ENCODE assay signal across 11 mouse cellular contexts in the genomic region with DNA sequence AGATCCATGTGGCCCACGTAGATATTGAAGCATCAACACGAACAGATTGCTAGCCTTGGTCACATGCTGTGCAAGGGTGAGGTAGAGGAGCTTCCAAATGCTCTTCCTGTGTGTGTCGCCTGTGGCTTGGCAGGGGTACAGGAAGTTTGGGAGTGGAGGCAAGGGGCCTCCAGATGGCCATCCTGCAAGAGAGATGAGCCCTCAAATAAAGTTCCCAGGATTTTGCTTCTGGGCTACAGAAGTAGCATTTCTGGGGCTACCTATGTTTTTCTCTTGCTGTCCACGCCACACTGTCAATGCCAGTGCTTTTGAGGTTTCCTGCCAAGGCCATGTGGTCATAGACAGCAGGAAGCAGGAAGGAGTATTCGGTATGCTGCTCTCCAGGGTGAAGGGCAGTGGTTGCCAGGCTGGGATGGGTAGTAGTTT. TPM values are rescaled to one million over a fixed set of nuclear protein-coding genes. Genes with fewer than 3 reads are reported as not detected.
A peak's percentile ranks its signal among the peaks of the same experiment; 100 is the strongest.
DNase-seq lines count a peak whose midpoint lies in the region; ATAC-seq lines count a peak whose summit lies in the region.
"Had no signal": no experiment of that assay in that cellular context is flagged by ENCODE, and none has a peak within 500 bp of the region (broad histone marks: within the 10 kb centered on the region; RNA-seq: fewer than 3 reads in every experiment).

No protein-coding gene starts in this region.

- peak; percentile 50 to 59 for DNase-seq in heart, adult 18-20 months
- DNase-seq in 3T3-L1 (ENCODE audit: low read depth, low spot score), result peak; percentile 61
- peak; percentile 53 to 62 for DNase-seq in adrenal gland, postnatal 36 days
- DNase-seq in testis, postnatal 10 days (ENCODE audit: low spot score), result no peak
- no peak for DNase-seq in midbrain, embryonic 11.5 days (ENCODE audit: low spot score, missing footprints)
- DNase-seq in urinary bladder, adult 2 months (ENCODE audit: low spot score), result no peak
- DNase-seq: kidney, adult 8-10 months had no signal

- H3K4me1 ChIP-seq in heart, embryonic 12.5 days (replicated peaks), result peaks cover 62% of the 10 kb centered on the region
- no peaks in the 10 kb centered on the region for H3K4me1 ChIP-seq in midbrain, embryonic 11.5 days (ENCODE audit: control insufficient read depth, insufficient read depth, low read length)

- H3K36me3 ChIP-seq in heart, embryonic 12.5 days, result peaks cover 5% of the 10 kb centered on the region; the same call in 1 of the 2 replicates
- no peaks in the 10 kb centered on the region for H3K36me3 ChIP-seq in midbrain, embryonic 11.5 days (ENCODE audit: control insufficient read depth, insufficient read depth, low read length)
- H3K36me3 ChIP-seq: lung, embryonic 15.5 days had no signal

- 72% methylated on average over 5 of the region's 5 CpGs for WGBS in heart, embryonic 12.5 days
- WGBS in midbrain, embryonic 11.5 days, result 78% methylated on average over 5 of the region's 5 CpGs

- ATAC-seq in heart, embryonic 12.5 days (ENCODE audit: insufficient number of reproducible peaks, low FRiP score), result no peak
- peak; percentile 74 for ATAC-seq in common myeloid progenitor, adult 5-6 weeks (replicated peaks; ENCODE audit: low read depth, poor library complexity, severe bottlenecking)
- ATAC-seq in midbrain, embryonic 11.5 days (ENCODE audit: low FRiP score), result no peak

- H3K9ac ChIP-seq in heart, embryonic 12.5 days, result no peak overlapping the region
- no peak overlapping the region for H3K9ac ChIP-seq in midbrain, embryonic 11.5 days (ENCODE audit: low read length)
- H3K9ac ChIP-seq: embryonic facial prominence, embryonic 13.5 days; lung, embryonic 15.5 days had no signal

- no peak overlapping the region for H3K27ac ChIP-seq in heart, embryonic 12.5 days (ENCODE audit: poor library complexity, severe bottlenecking)
- no peak overlapping the region for H3K27ac ChIP-seq in midbrain, embryonic 11.5 days (ENCODE audit: low read depth, low read length)
- H3K27ac ChIP-seq: embryonic facial prominence, embryonic 13.5 days; lung, embryonic 15.5 days had no signal

- H3K4me3 ChIP-seq in heart, embryonic 12.5 days, result no peak overlapping the region
- no peak overlapping the region for H3K4me3 ChIP-seq in midbrain, embryonic 11.5 days (ENCODE audit: low read depth, low read length)
- H3K4me3 ChIP-seq: embryonic facial prominence, embryonic 13.5 days; lung, embryonic 15.5 days had no signal

- H3K4me2 ChIP-seq in heart, embryonic 12.5 days, result no peak overlapping the region
- H3K4me2 ChIP-seq in midbrain, embryonic 11.5 days, result no peak overlapping the region
- H3K4me2 ChIP-seq: embryonic facial prominence, embryonic 13.5 days; lung, embryonic 15.5 days had no signal

- H3K27me3 ChIP-seq in heart, embryonic 12.5 days (replicated peaks), result no peaks in the 10 kb centered on the region
- no peaks in the 10 kb centered on the region for H3K27me3 ChIP-seq in midbrain, embryonic 11.5 days (ENCODE audit: control insufficient read depth, insufficient read depth, low read length)
- H3K27me3 ChIP-seq: embryonic facial prominence, embryonic 13.5 days had no signal

- H3K9me3 ChIP-seq in heart, embryonic 12.5 days (replicated peaks), result no peaks in the 10 kb centered on the region
- H3K9me3 ChIP-seq in midbrain, embryonic 11.5 days (ENCODE audit: control insufficient read depth, low read length), result no peaks in the 10 kb centered on the region
- H3K9me3 ChIP-seq: embryonic facial prominence, embryonic 13.5 days; lung, embryonic 15.5 days had no signal

RNA-seq across cellular contexts. Expression of a gene that starts 15.1 kb away (rescaled TPM):
- total RNA-seq in heart, adult 18-20 months (2021), result 10 to 100 TPM; 18.0 to 20.7 TPM
- polyA plus RNA-seq in heart, embryonic 12.5 days (2016; fragmentation: Nextera tagmentation; extraction: Ambion mirVana), result 5.2 and 5.5 TPM in 2 replicates
- 10 to 100 TPM; 32.0 to 38.0 TPM for total RNA-seq in adrenal gland, postnatal 36 days (2021)
- 6.2 and 9.5 TPM in 2 replicates for total RNA-seq in common myeloid progenitor, adult 5-6 weeks (2017)
- 4.7 and 5.7 TPM in 2 replicates for polyA plus RNA-seq in midbrain, embryonic 11.5 days (2014; fragmentation: Nextera tagmentation; extraction: Ambion mirVana)
- polyA plus RNA-seq in urinary bladder, adult 2 months (2012; rRNA removed), result 23.2 and 31.7 TPM in 2 replicates

Comparison
In these comparisons a context has a peak if more than half of its experiments do, and no peak if none do; other contexts are left out.
1. DNase-seq: peak in heart, adult 18-20 months (2 of 2), 3T3-L1 (single experiment) and adrenal gland, postnatal 36 days (2 of 2); none in testis, postnatal 10 days (single experiment), midbrain, embryonic 11.5 days (single experiment) and urinary bladder, adult 2 months (single experiment).